Mouse (Mus musculus) lung, postnatal 4 days (tissue): Measurements from ENCODE around the gene Prkaca.
"Not testable (repeated sequence)": the region's sequence is repeated elsewhere in the genome, so short reads cannot be mapped to it uniquely, and the experiment has no call there.

ENCODE experiments used
- DNase-seq, 2 experiments: peaks; one replicate each; pipeline ENCODE4 v3.0.0; 2021

Prkaca gene

DNA sequence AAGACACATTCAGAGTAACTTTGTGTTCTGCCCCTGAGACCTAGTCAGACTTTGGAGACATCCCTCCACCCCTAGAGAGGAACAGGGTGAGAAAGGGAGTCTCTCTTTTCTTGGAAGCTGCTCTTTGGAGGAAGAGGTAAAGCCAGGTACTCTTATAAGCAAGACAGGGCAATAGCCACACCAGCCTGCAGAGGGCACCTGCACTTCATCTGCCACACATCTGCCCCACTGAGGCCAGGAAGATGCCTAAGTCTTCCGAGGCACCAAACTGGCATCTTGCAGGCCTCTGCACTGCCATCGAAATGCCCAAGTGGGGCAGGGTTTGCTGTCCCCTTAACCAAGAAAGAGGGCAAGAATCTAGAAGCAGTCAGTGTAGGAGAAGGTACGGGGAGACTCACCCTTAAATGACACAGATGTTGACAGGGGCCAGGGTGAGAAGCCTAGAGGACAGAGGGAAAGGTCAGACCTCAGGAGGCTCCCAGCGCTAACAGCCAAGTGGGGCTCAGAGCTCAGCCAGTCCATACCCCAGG is 3.4 kb downstream of the Prkaca start:
- DNase-seq = peak in 1 of 2 experiments; percentile 43

DNA sequence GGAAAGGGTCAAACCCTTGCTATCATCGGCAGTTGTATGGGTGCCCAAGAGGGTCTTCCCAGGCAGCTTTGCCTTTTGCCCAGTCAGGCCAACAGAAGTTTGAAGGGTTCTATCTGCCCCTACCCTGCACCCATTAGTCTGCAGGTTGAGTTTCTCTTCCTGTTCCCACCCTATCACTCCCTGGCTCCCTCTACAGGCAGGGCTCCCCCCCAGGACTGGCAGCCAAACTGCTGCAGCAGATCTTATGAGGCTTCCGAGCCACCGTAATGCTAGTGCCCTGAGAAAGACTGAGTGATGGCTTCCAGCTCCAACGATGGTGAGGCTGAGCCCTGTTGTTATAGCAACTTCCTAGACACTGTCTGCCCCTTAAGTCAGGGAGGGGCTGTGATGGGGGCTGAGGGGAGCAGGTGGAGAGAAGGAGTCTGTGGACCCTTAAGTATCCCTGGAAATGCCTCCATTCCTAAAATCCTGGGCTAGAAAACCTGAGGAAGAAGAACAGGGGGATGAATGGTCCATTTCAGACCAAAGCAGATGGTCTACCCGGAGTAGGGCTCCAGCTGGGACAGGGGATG is 4.1 kb downstream of the Prkaca start:
- DNase-seq = peak in 1 of 2 experiments; percentile 19

DNA sequence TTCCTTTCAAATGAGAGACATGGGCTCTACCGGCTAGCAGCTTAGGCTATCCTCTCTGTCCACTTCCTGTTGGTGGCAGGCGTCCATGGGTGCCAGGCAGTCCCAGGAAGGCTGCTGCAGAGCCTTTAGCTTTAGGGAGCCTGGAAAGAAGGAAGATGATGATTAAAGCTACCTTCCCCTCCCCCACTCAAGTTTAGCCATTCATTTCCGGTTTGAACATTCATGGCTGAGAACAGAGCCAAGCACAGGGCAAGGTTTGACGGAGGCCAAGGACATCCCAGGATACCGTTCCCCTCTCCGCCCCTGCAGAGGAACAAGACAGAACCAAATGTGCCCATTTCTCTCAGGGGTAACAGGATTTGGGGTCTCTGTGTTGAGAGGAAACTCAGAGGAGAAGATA is 4.9 kb downstream of the Prkaca start:
- peak in 1 of 2 experiments; percentile 17 for DNase-seq

- DNase-seq = no peak
Observed at GRCm38 (mm10) chr8:83978200-83978599, 5.4 kb downstream of the Prkaca start.

DNA sequence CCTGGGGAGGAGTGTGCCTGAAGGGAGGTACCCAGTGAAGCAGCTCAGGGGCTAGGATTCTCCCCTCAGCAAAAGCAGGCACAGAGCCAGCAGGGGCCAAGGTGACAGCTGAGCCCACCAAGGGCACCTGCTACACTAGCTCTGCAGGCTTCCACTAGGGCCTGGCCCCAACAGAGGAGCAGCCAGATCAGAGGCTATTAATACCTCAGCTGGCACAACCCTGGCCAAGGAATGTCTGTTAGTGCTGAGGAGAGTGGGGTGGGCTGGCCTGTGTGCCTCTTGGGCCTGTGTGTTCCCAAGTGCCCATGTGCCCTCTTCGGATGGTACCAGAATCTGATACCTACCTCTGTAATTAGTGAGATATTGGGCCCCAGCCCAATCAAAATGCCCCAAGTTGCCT is 7.5 kb downstream of the Prkaca start:
- DNase-seq = no peak

- no peak for DNase-seq
Observed at GRCm38 (mm10) chr8:83980845-83981244, 8.1 kb downstream of the Prkaca start.

DNA sequence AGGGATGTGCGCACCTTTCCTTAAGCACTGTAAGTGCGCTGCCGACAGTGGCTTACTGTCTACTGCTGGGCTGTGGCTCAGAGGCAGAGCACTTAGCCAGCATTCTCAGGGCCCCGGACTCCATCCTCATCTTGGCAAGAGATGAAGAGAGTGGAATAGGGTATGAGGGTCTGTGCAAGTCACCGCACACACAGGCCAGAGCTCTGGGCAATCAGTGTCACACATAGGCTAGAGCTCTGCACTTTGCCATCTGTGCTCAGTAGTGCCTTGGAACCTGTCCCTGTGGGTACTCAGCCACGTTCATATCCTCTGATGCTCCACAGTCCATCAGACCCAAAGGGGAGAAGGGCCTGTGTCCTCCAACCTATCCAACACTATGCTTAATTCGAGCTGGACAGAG is 8.7 kb downstream of the Prkaca start:
- DNase-seq = no peak

- DNase-seq = no peak
Observed at GRCm38 (mm10) chr8:83982449-83982848, 9.7 kb downstream of the Prkaca start.

DNA sequence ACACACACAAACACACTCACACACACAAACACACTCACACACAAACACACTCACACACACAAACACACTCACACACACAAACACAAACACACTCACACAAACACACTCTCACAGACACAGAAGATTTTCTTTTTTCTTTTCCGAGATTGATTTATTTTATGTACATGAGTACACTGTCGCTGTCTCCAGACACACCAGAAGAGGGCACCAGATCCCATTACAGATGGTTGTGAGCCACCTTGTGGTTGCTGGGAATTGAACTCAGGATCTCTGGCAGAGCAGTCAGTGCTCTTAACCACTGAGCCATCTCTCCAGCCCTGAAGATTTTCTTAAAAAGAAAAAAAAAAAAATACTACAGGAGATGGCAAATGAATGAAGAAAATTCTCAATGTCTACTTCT is 10.4 kb downstream of the Prkaca start:
- DNase-seq = not testable (repeated sequence)

- DNase-seq = no peak
Observed at GRCm38 (mm10) chr8:83989243-83989642, 16.4 kb downstream of the Prkaca start.

- no peak for DNase-seq
Observed at GRCm38 (mm10) chr8:83990170-83990569, 17.4 kb downstream of the Prkaca start.

DNA sequence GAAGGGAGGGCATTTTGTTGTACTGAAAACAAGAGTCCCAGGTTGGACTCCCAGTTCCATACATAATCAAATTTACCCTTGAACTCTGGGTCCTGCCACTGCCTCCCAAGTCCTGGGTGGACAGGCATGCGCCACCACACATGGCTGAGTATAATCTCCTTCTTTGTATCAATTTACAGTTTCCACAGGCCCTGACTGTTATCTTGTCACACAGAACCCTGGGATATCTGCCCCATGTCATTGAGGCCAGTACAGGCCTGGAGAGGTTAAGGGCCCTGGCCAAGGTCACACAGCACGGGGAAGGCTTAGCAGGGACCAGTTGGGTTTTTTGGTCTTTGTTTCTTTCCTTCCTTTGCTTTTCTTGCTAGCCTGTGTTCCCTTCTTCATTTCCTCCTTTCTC is 19.7 kb downstream of the Prkaca start:
- DNase-seq = no peak

DNA sequence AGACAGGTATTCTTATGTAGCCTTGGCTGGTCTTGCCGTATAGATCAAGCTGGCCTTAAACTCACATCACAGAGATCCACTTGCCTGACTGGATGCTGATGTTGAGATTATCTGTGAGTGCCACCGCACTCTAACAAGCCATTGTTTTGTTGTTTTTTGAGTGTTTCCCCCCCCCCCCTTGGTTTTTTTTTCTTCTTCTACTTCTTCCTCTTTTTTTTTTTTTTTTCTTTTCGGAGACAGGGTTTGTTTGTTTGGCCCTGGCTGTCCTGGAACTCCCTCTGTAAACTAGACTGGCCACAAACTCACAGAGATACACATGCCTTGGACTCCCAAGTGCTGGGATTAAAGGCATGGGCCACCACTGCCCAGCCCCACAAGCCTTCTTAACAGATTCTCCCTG is 21.2 kb downstream of the Prkaca start:
- DNase-seq = no peak

DNA sequence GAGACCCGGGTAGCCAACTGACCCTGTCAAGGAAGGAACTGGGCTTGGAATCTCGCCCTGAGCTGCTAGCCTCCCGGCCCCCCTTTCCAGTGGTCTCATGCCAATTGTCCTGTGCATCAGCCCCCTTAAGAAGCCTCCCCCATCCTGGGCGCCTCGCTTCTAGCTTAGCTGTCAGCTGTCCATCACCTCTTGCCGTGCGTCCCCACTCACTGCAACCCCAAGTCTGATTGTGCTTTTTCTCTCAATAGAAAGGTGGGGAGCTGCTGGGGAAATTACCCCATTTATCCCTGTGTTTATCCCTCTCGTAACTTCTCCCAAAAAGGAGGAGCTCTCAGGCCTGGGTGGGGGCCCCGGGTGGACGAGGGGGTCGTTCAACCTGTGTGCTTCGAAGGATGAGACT is 23.2 kb downstream of the Prkaca start:
- DNase-seq = no peak

DNA sequence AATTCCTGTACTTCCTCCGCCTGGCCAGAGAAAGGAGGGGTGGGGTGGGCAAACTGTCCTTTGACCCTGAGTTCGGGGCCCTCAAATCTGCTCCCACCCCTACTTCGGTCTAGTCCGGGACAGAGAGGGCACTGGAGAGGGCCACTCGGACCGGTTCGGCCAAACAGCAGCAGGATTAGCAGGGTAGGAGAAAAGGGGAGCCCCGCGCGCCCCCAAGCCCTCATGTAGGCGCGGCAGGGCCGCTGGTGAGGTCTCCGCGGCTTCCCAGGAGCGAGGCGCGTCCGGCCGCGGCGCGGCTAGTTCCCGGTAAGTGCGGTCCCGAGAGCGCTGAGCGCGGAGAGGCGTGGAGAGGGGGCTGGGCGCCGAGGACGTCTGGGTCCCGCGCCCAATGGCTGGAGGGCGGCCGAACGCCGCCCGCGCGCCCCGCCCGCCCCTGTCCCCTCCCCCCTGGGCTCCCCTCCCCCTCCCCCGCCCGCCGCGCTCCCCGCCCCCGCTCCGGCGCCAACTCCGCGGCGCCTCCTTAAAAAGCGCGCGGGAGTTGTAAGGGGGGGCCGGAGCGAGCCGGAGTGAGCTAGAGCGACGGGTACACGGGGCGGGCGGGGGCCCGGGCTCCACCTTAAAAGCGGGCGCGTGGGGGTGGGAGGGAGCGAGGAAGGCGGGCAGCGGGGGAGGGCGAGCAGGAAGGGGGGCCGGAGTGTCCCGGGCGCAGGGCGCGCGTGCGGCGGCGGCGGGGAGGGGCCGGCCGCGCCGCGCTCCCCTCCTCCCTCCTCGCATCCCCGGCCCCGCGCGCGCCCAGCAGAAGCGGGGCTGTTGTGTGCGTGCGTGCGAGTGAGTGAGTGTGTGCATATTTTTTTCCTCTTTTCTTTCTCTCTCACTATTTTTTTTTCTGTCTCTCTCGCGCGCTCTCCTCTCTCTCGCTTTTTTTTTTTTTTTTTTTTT is 24.0 kb downstream of the Prkaca start:
- DNase-seq = peak; percentile 88 to 94

DNA sequence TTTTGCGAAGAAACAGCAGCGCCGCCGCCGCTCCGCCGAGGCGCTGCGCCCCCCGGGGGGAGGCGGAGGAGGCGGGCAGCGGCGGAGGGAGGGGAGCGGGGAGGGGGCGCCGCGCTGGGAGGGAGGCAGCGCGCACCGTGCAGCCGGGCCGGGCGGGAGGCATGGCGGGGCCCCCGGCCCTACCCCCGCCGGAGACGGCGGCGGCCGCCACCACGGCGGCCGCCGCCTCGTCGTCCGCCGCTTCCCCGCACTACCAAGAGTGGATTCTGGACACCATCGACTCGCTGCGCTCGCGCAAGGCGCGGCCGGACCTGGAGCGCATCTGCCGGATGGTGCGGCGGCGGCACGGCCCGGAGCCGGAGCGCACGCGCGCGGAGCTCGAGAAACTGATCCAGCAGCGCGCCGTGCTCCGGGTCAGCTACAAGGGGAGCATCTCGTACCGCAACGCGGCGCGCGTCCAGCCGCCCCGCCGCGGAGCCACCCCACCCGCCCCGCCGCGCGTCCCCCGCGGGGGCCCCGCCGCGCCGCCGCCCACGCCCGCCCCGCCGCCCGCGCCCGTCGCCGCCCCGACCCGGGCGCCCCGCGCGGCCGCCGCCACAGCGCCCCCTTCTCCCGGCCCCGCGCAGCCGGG is 24.8 kb downstream of the Prkaca start, which contains the start of gene Samd1:
Gene Samd1 (plus strand): TSS at position 162 of the 631 bp plus-strand sequence.
- peak; percentile 63 to 79 for DNase-seq

DNA sequence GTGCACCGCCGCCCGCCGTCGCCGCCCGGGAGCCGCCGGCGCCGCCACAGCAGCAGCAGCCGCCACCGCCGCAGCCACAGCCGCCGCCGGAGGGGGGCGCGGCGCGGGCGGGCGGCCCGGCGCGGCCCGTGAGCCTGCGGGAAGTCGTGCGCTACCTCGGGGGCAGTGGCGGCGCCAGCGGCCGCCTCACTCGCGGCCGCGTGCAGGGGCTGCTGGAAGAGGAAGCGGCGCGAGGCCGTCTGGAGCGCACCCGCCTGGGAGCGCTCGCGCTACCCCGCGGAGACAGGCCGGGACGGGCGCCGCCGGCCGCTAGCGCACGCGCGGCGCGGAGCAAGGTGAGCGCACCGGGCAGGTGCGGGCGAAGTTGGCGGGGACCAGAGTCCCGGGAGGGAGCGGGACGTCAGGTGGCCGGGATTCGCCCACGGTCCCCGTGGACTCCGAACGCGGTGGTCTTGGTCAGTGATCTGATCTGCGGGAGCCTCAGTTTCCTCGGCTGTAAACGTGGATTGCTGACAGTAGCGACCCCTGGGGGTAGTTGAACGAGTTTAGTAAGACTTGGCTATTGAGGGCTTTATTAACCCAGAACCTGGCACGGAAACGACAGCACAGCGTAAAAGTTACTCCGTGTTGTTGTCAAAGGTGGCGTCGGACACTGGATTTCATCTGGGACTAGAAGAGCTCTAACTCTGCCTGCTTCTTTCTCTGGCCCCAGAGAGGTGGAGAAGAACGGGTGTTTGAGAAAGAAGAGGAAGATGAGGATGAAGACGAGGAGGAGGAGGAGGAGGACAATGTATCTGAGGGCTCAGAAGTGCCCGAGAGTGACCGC is 25.7 kb downstream of the Prkaca start:
- DNase-seq = peak; percentile 71 to 83

DNA sequence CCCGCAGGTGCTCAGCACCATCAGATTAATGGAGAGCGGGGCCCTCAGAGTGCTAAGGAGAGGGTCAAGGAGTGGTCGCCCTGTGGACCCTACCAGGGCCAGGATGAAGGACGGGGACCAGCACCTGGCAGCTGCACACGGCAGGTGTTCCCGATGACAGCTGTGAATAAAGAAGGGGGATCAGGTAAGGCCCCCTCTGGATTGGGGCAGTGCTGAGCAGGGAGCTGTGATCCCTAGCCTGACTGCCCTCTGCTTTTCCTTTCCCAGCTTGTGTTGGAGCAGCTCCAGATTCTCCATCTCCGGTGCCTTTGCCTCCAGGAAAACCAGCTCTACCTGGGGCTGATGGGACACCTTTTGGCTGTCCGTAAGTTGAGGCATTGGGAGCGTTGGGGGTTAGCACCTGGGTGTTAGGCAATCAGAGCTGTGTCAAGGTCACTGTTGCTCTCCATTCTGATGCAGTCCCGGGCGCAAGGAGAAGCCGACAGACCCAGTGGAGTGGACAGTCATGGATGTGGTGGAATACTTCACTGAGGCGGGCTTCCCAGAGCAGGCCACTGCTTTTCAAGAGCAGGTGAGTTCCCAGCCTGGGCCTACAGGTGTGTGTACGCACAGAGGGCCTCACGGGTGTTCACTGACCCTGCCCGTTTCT is 26.4 kb downstream of the Prkaca start:
- no peak for DNase-seq

- no peak for DNase-seq
Observed at GRCm38 (mm10) chr8:83999825-84000224, 27.0 kb downstream of the Prkaca start.

- peak in 1 of 2 experiments; percentile 45 for DNase-seq
Observed at GRCm38 (mm10) chr8:84001281-84002000, 28.6 kb downstream of the Prkaca start, which contains the start of gene 1700067K01Rik. Gene 1700067K01Rik (plus strand): TSS chr8:84001502.

DNA sequence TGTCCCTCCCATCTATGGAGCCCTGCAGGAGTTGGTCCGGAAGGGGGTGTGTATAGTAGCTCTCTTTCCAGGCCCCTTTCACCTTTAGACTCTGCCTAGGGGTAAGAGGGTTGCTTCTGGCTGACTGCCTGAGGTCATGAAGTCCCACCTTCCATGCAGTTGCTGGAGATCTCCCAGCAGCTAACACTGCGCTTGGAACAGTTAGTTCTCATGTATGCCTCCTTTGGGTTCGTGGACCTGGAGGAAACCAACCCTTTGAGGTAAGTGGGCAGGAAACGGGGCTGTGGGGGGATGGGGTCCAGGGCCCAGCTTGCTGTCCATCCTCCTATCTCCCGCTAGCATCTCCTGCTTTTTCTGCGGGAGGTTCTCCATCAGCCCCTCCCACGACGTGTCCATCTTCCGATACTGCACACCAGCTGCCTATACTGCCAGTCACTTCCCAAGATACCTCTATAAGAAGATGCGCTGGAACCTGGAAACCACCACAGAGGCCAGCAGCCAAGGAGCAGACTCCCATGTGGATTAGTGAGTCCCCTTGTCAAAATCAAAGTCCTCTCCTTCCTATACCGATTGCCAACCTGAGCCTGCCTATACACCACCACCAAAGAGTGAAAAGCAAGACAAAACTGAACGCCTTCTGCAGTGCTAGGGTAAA is 30.3 kb downstream of the Prkaca start:
- DNase-seq = no peak
